Mouse (Mus musculus): ENCODE measurements at regions not wholly inside any gene's neighbourhood (a gene's known extent, or its start where the extent isn't known, plus 50 kb on each side); places are given as distances from the start of the nearest gene placed in this dataset.

GRCm38 (mm10) chr8:8403410-8403809 lies 257.6 kb downstream of the Efnb2 start:
- intact Hi-C loops (cut with DNase I): no loop called here
- DNase-seq: no peak

- no peak for DNase-seq
- intact Hi-C loops (cut with DNase I): no loop called here
Measured at GRCm38 (mm10) chr8:8392303-8392702, 268.7 kb downstream of the Efnb2 start.

- intact Hi-C loops (cut with DNase I): no loop called here
- no peak for DNase-seq
Measured at GRCm38 (mm10) chr8:8391321-8391720, 269.7 kb downstream of the Efnb2 start.

- no peak for DNase-seq
- intact Hi-C loops (cut with DNase I): no loop called here
Measured at GRCm38 (mm10) chr8:8378248-8378647, 282.8 kb downstream of the Efnb2 start.

GRCm38 (mm10) chr8:8376791-8377190 lies 284.3 kb downstream of the Efnb2 start:
- intact Hi-C loops (cut with DNase I): no loop called here

GRCm38 (mm10) chr8:8376379-8376778 lies 284.7 kb downstream of the Efnb2 start:
- no peak for DNase-seq
- intact Hi-C loops (cut with DNase I): no loop called here

More at GRCm38 (mm10) chr8:8376791-8377190, 284.3 kb downstream of the Efnb2 start:
- DNase-seq: no peak

GRCm38 (mm10) chr8:8367282-8367871 lies 293.7 kb downstream of the Efnb2 start:
- intact Hi-C loops (cut with DNase I): no loop called here
- DNase-seq: no peak

GRCm38 (mm10) chr8:8361941-8362537 lies 299.0 kb downstream of the Efnb2 start:
- intact Hi-C loops (cut with DNase I): no loop called here
- no peak for DNase-seq

- no peak for DNase-seq
- intact Hi-C loops (cut with DNase I): no loop called here
Measured at GRCm38 (mm10) chr8:8360586-8360985, 300.5 kb downstream of the Efnb2 start.

GRCm38 (mm10) chr8:8354977-8355376 lies 306.1 kb downstream of the Efnb2 start:
- no peak for DNase-seq
- intact Hi-C loops (cut with DNase I): no loop called here

- intact Hi-C loops (cut with DNase I): no loop called here
- DNase-seq: no peak
Measured at GRCm38 (mm10) chr8:8344661-8345060, 316.4 kb downstream of the Efnb2 start.

GRCm38 (mm10) chr8:8335256-8335972 lies 325.6 kb downstream of the Efnb2 start:
- no peak for DNase-seq
- intact Hi-C loops (cut with DNase I): no loop called here

- intact Hi-C loops (cut with DNase I): no loop called here
- DNase-seq: no peak
Measured at GRCm38 (mm10) chr8:8334515-8334914, 326.5 kb downstream of the Efnb2 start.

- intact Hi-C loops (cut with DNase I): no loop called here
- DNase-seq: no peak
Measured at GRCm38 (mm10) chr8:8331249-8331648, 329.8 kb downstream of the Efnb2 start.

- no peak for DNase-seq
- intact Hi-C loops (cut with DNase I): no loop called here
Measured at GRCm38 (mm10) chr8:8328010-8328666, 332.9 kb downstream of the Efnb2 start.

GRCm38 (mm10) chr8:8326066-8326834 lies 334.8 kb downstream of the Efnb2 start:
- intact Hi-C loops (cut with DNase I): no loop called here
- DNase-seq: no peak

- intact Hi-C loops (cut with DNase I): no loop called here
- no peak for DNase-seq
Measured at GRCm38 (mm10) chr8:8325420-8325819, 335.6 kb downstream of the Efnb2 start.

GRCm38 (mm10) chr8:8324520-8324919 lies 336.5 kb downstream of the Efnb2 start:
- intact Hi-C loops (cut with DNase I): no loop called here
- DNase-seq: no peak

GRCm38 (mm10) chr8:8308253-8308652 lies 352.8 kb downstream of the Efnb2 start:
- intact Hi-C loops (cut with DNase I): no loop called here
- DNase-seq: no peak

- intact Hi-C loops (cut with DNase I): no loop called here
Measured at GRCm38 (mm10) chr8:8307487-8307886, 353.6 kb downstream of the Efnb2 start.

More at GRCm38 (mm10) chr8:8307487-8307886, 353.6 kb downstream of the Efnb2 start:
- DNase-seq: no peak
